Mouse (Mus musculus) adrenal gland, adult 8-10 months (tissue): Measurements from ENCODE around the gene Cxcl17. TPM values are rescaled to one million over a fixed set of nuclear protein-coding genes. Genes with fewer than 3 reads are reported as not detected.
"Not testable (repeated sequence)": the region's sequence is repeated elsewhere in the genome, so short reads cannot be mapped to it uniquely, and the experiment has no call there.

ENCODE experiments used
- DNase-seq: peaks from one replicate; pipeline ENCODE4 v3.0.0; 2022
- total RNA-seq, 4 experiments: library from RNA; stranded (reverse); gene quantifications; 2 replicates each; pipeline ENCODE4 v1.2.4; 2022

Cxcl17 gene
- total RNA-seq, 4 experiments from 2014 or later, result not detected

GRCm38 (mm10) chr7:25424429-25424828 lies 11.7 kb upstream of the Cxcl17 start:
- peak; percentile 46 for DNase-seq

GRCm38 (mm10) chr7:25422286-25422841 lies 9.7 kb upstream of the Cxcl17 start:
- no peak for DNase-seq

- no peak for DNase-seq
Observed at GRCm38 (mm10) chr7:25419943-25420342, 7.3 kb upstream of the Cxcl17 start.

GRCm38 (mm10) chr7:25419536-25419935 lies 6.8 kb upstream of the Cxcl17 start:
- no peak for DNase-seq

GRCm38 (mm10) chr7:25417597-25417996 lies 4.9 kb upstream of the Cxcl17 start:
- DNase-seq, result no peak

- DNase-seq, result no peak
Observed at GRCm38 (mm10) chr7:25411861-25412260, 825 bp downstream of the Cxcl17 start.

- no peak for DNase-seq
Observed at GRCm38 (mm10) chr7:25410969-25411615, 1.6 kb downstream of the Cxcl17 start.

GRCm38 (mm10) chr7:25409114-25409760 lies 3.4 kb downstream of the Cxcl17 start:
- DNase-seq, result no peak

- no peak for DNase-seq
Observed at GRCm38 (mm10) chr7:25406468-25406867, 6.2 kb downstream of the Cxcl17 start.

- peak; percentile 69 for DNase-seq
Observed at GRCm38 (mm10) chr7:25402671-25403101, 10.0 kb downstream of the Cxcl17 start.

GRCm38 (mm10) chr7:25401986-25402385 lies 10.7 kb downstream of the Cxcl17 start:
- DNase-seq, result peak; percentile 81

- DNase-seq, result no peak
Observed at GRCm38 (mm10) chr7:25401551-25401950, 11.1 kb downstream of the Cxcl17 start.

GRCm38 (mm10) chr7:25399028-25399427 lies 13.7 kb downstream of the Cxcl17 start:
- not testable (repeated sequence) for DNase-seq

- DNase-seq, result no peak
Observed at GRCm38 (mm10) chr7:25398610-25399009, 14.1 kb downstream of the Cxcl17 start, which contains the start of gene Lipe. TSS of gene Lipe (minus strand) at chr7:25398710.

GRCm38 (mm10) chr7:25396621-25397020 lies 16.1 kb downstream of the Cxcl17 start:
- DNase-seq, result no peak

GRCm38 (mm10) chr7:25395558-25396521 lies 16.8 kb downstream of the Cxcl17 start:
- peak; percentile 97 for DNase-seq

GRCm38 (mm10) chr7:25395186-25395557 lies 17.5 kb downstream of the Cxcl17 start:
- DNase-seq, result no peak

GRCm38 (mm10) chr7:25394754-25395153 lies 17.9 kb downstream of the Cxcl17 start:
- DNase-seq, result no peak

GRCm38 (mm10) chr7:25393451-25394210 lies 19.1 kb downstream of the Cxcl17 start:
- DNase-seq, result peak; percentile 75

GRCm38 (mm10) chr7:25392851-25393250 lies 19.8 kb downstream of the Cxcl17 start:
- no peak for DNase-seq

GRCm38 (mm10) chr7:25391856-25392453 lies 20.7 kb downstream of the Cxcl17 start:
- no peak for DNase-seq
